Mouse (Mus musculus) ES-Bruce4 (cell line): ENCODE measurements at regions not wholly inside any gene's neighbourhood (a gene's known extent, or its start where the extent isn't known, plus 50 kb on each side); places are given as distances from the start of the nearest gene placed in this dataset.

Source experiments
- H3K27ac ChIP-seq: 2 replicates; pipeline ENCODE4 v1.5.1; 2012; ENCODE audit warnings: low read length, inconsistent platforms; ENCODE audit not compliant: insufficient read depth
- H3K27me3 ChIP-seq: 2 replicates; pipeline ENCODE4 v1.6.1; 2012; ENCODE audit warnings: mild to moderate bottlenecking, low read length, inconsistent platforms; ENCODE audit not compliant: control insufficient read depth, poor library complexity, insufficient read depth, severe bottlenecking
- H3K36me3 ChIP-seq: 2 replicates; pipeline ENCODE4 v1.6.1; 2012; ENCODE audit warnings: inconsistent platforms, mild to moderate bottlenecking, low read length, moderate library complexity; ENCODE audit not compliant: control insufficient read depth, poor library complexity, insufficient read depth, severe bottlenecking
- H3K4me1 ChIP-seq: one replicate; pipeline ENCODE4 v1.8.1; 2011; ENCODE audit warnings: low read length; ENCODE audit not compliant: control insufficient read depth, insufficient read depth
- H3K4me3 ChIP-seq: 2 replicates; pipeline ENCODE4 v1.5.1; 2011; ENCODE audit warnings: low read depth, mild to moderate bottlenecking, low read length
- H3K9ac ChIP-seq: 2 replicates; pipeline ENCODE4 v1.6.1; 2012; ENCODE audit warnings: low read depth, mild to moderate bottlenecking, inconsistent platforms; ENCODE audit not compliant: poor library complexity, severe bottlenecking
- H3K9me3 ChIP-seq: replicated peaks from 2 replicates; pipeline ENCODE4 v1.6.1; 2012; ENCODE audit warnings: mild to moderate bottlenecking, low read length, inconsistent platforms; ENCODE audit not compliant: control insufficient read depth, poor library complexity, insufficient read depth, severe bottlenecking
- CTCF ChIP-seq: IDR thresholded peaks from one replicate; pipeline ENCODE4 v1.8.1; 2011; ENCODE audit warnings: low read depth, low read length
- EP300 ChIP-seq: IDR thresholded peaks from 2 replicates; pipeline ENCODE4 v1.6.1; 2011; ENCODE audit warnings: low read depth, low read length; ENCODE audit not compliant: insufficient read depth
- POLR2A ChIP-seq: IDR thresholded peaks from one replicate; pipeline ENCODE4 v1.8.1; 2011; ENCODE audit warnings: low read length; ENCODE audit not compliant: insufficient read depth

DNA sequence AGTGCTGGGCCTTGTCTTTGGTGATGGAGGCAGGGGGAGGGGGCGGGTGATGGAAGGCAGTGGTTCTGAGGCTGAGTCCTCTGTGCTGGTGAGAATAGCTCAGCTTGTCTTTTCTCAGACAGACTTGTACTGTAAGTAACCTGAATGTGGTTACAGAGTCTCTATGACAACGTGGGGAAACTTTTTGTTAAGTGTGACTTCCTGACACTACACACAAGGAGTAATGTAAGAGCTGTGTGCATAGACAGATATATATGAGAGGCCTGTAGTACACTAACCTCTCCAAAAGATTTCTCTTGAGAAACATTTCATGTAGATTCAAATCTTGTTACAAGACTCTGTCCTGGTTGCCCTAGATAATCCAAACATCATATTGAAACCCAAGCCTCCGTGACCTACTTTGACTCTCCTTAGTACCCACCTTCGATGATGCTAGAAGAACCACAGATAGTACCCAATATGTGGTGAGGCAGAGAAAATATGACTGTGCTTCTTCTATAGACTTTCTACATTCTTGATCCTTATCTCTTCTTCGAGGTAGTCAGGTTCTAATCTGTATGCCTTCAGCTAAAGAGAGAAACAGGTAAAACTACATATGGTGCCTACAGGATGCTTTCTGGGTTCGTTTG lies 424.7 kb downstream of the Ets1 start:
- H3K4me1 ChIP-seq, result no peaks in the 10 kb centered on the region
- H3K9me3 ChIP-seq, result no peaks in the 10 kb centered on the region
- no peak for TF ChIP-seq EP300
- TF ChIP-seq POLR2A, result no peak
- TF ChIP-seq CTCF, result no peak
- H3K9ac ChIP-seq, result no peak overlapping the region
- no peaks in the 10 kb centered on the region for H3K27me3 ChIP-seq
- no peak overlapping the region for H3K27ac ChIP-seq
- no peaks in the 10 kb centered on the region for H3K36me3 ChIP-seq
- no peak overlapping the region for H3K4me3 ChIP-seq

GRCm38 (mm10) chr9:33062476-33062875 lies 426.5 kb downstream of the Ets1 start:
- Histone ChIP-seq H3K27ac (no peak overlapping the region), H3K9ac (no peak overlapping the region), H3K9me3 (no peaks in the 10 kb centered on the region), H3K27me3 (no peaks in the 10 kb centered on the region), H3K4me1 (no peaks in the 10 kb centered on the region), H3K4me3 (no peak overlapping the region), H3K36me3 (no peaks in the 10 kb centered on the region)
- no peak for TF ChIP-seq POLR2A
- TF ChIP-seq CTCF, result no peak
- TF ChIP-seq EP300, result no peak

- no peak overlapping the region for H3K27ac ChIP-seq
- no peaks in the 10 kb centered on the region for H3K9me3 ChIP-seq
- no peak overlapping the region for H3K9ac ChIP-seq
- TF ChIP-seq EP300, result no peak
- TF ChIP-seq CTCF, result no peak
- TF ChIP-seq POLR2A, result no peak
- H3K4me3 ChIP-seq, result no peak overlapping the region
- no peaks in the 10 kb centered on the region for H3K4me1 ChIP-seq
- no peaks in the 10 kb centered on the region for H3K36me3 ChIP-seq
- no peaks in the 10 kb centered on the region for H3K27me3 ChIP-seq
These were observed 429.3 kb downstream of the Ets1 start for GRCm38 (mm10) chr9:33065331-33065730.

GRCm38 (mm10) chr9:33067521-33067920 lies 431.5 kb downstream of the Ets1 start:
- Histone ChIP-seq H3K9ac (no peak overlapping the region), H3K27me3 (no peaks in the 10 kb centered on the region), H3K36me3 (no peaks in the 10 kb centered on the region), H3K27ac (no peak overlapping the region), H3K9me3 (no peaks in the 10 kb centered on the region), H3K4me1 (no peaks in the 10 kb centered on the region), H3K4me3 (no peak overlapping the region)
- no peak for TF ChIP-seq CTCF
- no peak for TF ChIP-seq POLR2A
- TF ChIP-seq EP300, result no peak

DNA sequence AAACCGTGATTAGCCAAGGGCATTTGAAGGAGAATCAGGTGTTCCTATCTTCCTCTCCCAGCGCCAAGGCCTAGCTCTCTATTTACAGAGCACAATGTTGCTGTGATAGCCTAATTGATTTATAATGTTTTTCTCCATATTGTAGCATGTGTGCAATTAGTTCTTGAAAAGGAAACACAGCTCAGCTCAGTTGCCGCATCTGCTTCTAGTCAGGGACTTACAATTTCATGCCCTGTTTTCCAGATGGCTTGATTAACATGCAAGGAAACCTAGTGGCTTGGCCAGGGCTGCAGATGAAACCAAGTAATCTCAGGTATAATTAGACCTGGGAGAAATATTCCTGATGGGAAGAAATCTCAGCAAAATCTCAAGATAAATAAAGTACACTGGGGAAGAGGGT lies 434.1 kb downstream of the Ets1 start:
- H3K9me3 ChIP-seq, result no peaks in the 10 kb centered on the region
- H3K36me3 ChIP-seq, result no peaks in the 10 kb centered on the region
- no peaks in the 10 kb centered on the region for H3K27me3 ChIP-seq

DNA sequence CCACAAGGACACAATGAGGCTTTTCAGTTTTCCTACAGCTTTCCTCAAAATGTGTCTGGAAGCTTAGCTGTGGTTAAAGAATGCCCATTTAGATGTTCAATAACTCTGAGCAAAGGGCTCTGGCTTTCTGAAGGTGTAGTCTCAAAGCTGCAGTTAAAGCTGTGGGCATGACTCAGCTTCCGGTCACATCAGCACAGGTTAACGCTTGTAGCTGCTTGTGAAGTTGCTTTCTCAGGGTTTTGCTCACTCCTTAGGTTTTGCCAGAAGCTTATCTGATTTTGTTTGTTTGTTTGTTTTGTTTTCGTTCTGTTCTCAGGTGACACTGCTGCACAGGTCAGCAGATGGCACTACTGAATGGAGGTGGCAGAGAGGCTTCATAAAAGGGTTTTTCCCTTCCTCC lies 444.2 kb downstream of the Ets1 start:
- no peaks in the 10 kb centered on the region for H3K4me1 ChIP-seq

More for the DNA sequence above, 434.1 kb downstream of the Ets1 start:
- Histone ChIP-seq H3K9ac (no peak overlapping the region), H3K4me3 (no peak overlapping the region), H3K4me1 (no peaks in the 10 kb centered on the region), H3K27ac (no peak overlapping the region)
- TF ChIP-seq POLR2A (no peak), CTCF (no peak), EP300 (no peak)

More for the DNA sequence above, 444.2 kb downstream of the Ets1 start:
- no peak overlapping the region for H3K27ac ChIP-seq
- H3K36me3 ChIP-seq, result no peaks in the 10 kb centered on the region
- TF ChIP-seq EP300, result no peak
- TF ChIP-seq POLR2A, result no peak
- no peak for TF ChIP-seq CTCF
- H3K27me3 ChIP-seq, result no peaks in the 10 kb centered on the region
- H3K9ac ChIP-seq, result no peak overlapping the region
- H3K9me3 ChIP-seq, result no peaks in the 10 kb centered on the region
- H3K4me3 ChIP-seq, result no peak overlapping the region
